Mouse (Mus musculus) retina, postnatal 7 days (tissue): ENCODE data around the gene Sgf29.
"Not testable (repeated sequence)": the region's sequence is repeated elsewhere in the genome, so short reads cannot be mapped to it uniquely, and the experiment has no call there.

ENCODE experiments used
- DNase-seq: peaks from one replicate; pipeline ENCODE4 v3.0.0-alpha.2; 2012; ENCODE audit warnings: low read depth, low spot score

The Sgf29 gene

GRCm38 (mm10) chr7:126642545-126643243 lies 6.4 kb upstream of the Sgf29 start:
- DNase-seq: no peak

GRCm38 (mm10) chr7:126643244-126643617 lies 5.9 kb upstream of the Sgf29 start:
- DNase-seq: not testable (repeated sequence)

- DNase-seq: no peak
These were observed 4.8 kb upstream of the Sgf29 start for GRCm38 (mm10) chr7:126644345-126644744.

GRCm38 (mm10) chr7:126644914-126645313 lies 4.2 kb upstream of the Sgf29 start:
- no peak for DNase-seq

- DNase-seq: no peak
These were observed 3.4 kb upstream of the Sgf29 start for GRCm38 (mm10) chr7:126645708-126646107.

GRCm38 (mm10) chr7:126648486-126648885 lies 623 bp upstream of the Sgf29 start:
- DNase-seq: no peak

- DNase-seq: no peak
These were observed 1.7 kb downstream of the Sgf29 start for GRCm38 (mm10) chr7:126650852-126651251.

- DNase-seq: no peak
These were observed 4.9 kb downstream of the Sgf29 start for GRCm38 (mm10) chr7:126653991-126654390.

GRCm38 (mm10) chr7:126655695-126656094 lies 6.6 kb downstream of the Sgf29 start:
- DNase-seq: no peak

GRCm38 (mm10) chr7:126657522-126657921 lies 8.4 kb downstream of the Sgf29 start:
- DNase-seq: no peak

- DNase-seq: no peak
These were observed 10.7 kb downstream of the Sgf29 start for GRCm38 (mm10) chr7:126659771-126660170.

GRCm38 (mm10) chr7:126663646-126664045 lies 14.5 kb downstream of the Sgf29 start:
- DNase-seq: no peak

GRCm38 (mm10) chr7:126665269-126665668 lies 16.2 kb downstream of the Sgf29 start:
- DNase-seq: no peak

- DNase-seq: no peak
These were observed 18.5 kb downstream of the Sgf29 start for GRCm38 (mm10) chr7:126667495-126668090.

- DNase-seq: no peak
These were observed 19.3 kb downstream of the Sgf29 start for GRCm38 (mm10) chr7:126668452-126668851.

GRCm38 (mm10) chr7:126670152-126670551 lies 21.0 kb downstream of the Sgf29 start:
- DNase-seq: no peak

- DNase-seq: no peak
These were observed 23.0 kb downstream of the Sgf29 start for GRCm38 (mm10) chr7:126672111-126672510.

GRCm38 (mm10) chr7:126675104-126675503 lies 26.0 kb downstream of the Sgf29 start:
- no peak for DNase-seq

GRCm38 (mm10) chr7:126676207-126676606 lies 27.1 kb downstream of the Sgf29 start, which contains the start of gene Sult1a1:
TSS of gene Sult1a1 (minus strand) at chr7:126676432.
- no peak for DNase-seq

GRCm38 (mm10) chr7:126676631-126677220 lies 27.6 kb downstream of the Sgf29 start:
- no peak for DNase-seq

- DNase-seq: no peak
These were observed 29.6 kb downstream of the Sgf29 start for GRCm38 (mm10) chr7:126678545-126679341.

GRCm38 (mm10) chr7:126679683-126680082 lies 30.6 kb downstream of the Sgf29 start:
- no peak for DNase-seq
